Mouse (Mus musculus) liver, adult 2 months (tissue): ENCODE measurements at regions not wholly inside any gene's neighbourhood (a gene's known extent, or its start where the extent isn't known, plus 50 kb on each side); places are given as distances from the start of the nearest gene placed in this dataset.

Experiments used
- CTCF ChIP-seq: fragments of 200-500 bp; IDR thresholded peaks from 2 replicates; pipeline ENCODE4 v1.5.1; 2011; ENCODE audit warnings: low read depth, low read length, control low read depth
- POLR2A ChIP-seq: fragments of 200-500 bp; IDR thresholded peaks from 2 replicates; pipeline ENCODE4 v1.6.1; 2011; ENCODE audit warnings: low read length, control low read depth; ENCODE audit not compliant: insufficient read depth; ENCODE audit errors: extremely low read depth

DNA sequence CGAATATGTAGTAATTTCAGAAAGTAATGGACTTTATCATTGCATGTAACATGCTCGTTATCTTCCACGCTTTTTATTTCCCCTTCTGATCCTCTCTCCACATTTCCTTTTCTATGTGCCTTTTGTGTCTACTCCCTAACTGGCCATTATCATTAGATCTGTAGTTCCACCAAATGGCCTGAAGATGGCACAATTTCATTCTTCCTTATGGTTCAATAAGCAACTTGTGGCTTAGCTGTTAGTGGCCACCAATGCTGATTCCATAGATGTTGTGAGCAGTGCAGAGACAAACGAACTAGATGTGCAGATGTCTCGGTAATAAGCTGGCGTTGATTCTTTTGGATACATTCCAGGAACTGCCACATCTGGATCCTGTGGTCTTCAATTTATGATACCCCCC, 128.9 kb upstream of the Mphosph6 start:
- 0 out of 2 replicates have a peak, but pooled peaks have one; percentile 5 for TF ChIP-seq CTCF
- TF ChIP-seq POLR2A: no peak
